Mouse (Mus musculus): ENCODE measurements around the gene Spta1.

Gene Spta1

GRCm38 (mm10) chr1:174251961-174252360, 79.4 kb downstream of the Spta1 start, which contains the start of gene Olfr419:
Gene Olfr419 (minus strand): TSS chr1:174252061.
- no peak for DNase-seq (ENCODE audit: low spot score in 2 of 2)

- DNase-seq (ENCODE audit: low spot score in 2 of 2), result no peak
These were observed 95.2 kb downstream of the Spta1 start for GRCm38 (mm10) chr1:174267816-174268215.

GRCm38 (mm10) chr1:174269162-174269561, 96.6 kb downstream of the Spta1 start:
- no peak for DNase-seq (ENCODE audit: low spot score in 2 of 2)

GRCm38 (mm10) chr1:174270643-174271042, 98.1 kb downstream of the Spta1 start:
- DNase-seq (ENCODE audit: low spot score in 2 of 2), result no peak
